Mouse (Mus musculus) testis, postnatal 14 days (tissue): ENCODE data around the gene Tbl1xr1.

ENCODE experiments used
- DNase-seq: peaks from one replicate; pipeline ENCODE4 v3.0.0; 2021; ENCODE audit warnings: low spot score

Tbl1xr1 gene

GRCm38 (mm10) chr3:22090431-22091265 lies 14.2 kb downstream of the Tbl1xr1 start:
- no peak for DNase-seq

- no peak for DNase-seq
These were observed 14.8 kb downstream of the Tbl1xr1 start for GRCm38 (mm10) chr3:22091266-22091550.

GRCm38 (mm10) chr3:22091681-22092080 lies 15.2 kb downstream of the Tbl1xr1 start:
- DNase-seq, result no peak

GRCm38 (mm10) chr3:22092784-22093183 lies 16.3 kb downstream of the Tbl1xr1 start:
- no peak for DNase-seq

GRCm38 (mm10) chr3:22103986-22104515 lies 27.6 kb downstream of the Tbl1xr1 start:
- no peak for DNase-seq

GRCm38 (mm10) chr3:22105471-22105870 lies 29.0 kb downstream of the Tbl1xr1 start:
- DNase-seq, result no peak

- DNase-seq, result no peak
These were observed 31.6 kb downstream of the Tbl1xr1 start for GRCm38 (mm10) chr3:22108013-22108412.

- no peak for DNase-seq
These were observed 33.2 kb downstream of the Tbl1xr1 start for GRCm38 (mm10) chr3:22109651-22110050.

- no peak for DNase-seq
These were observed 37.3 kb downstream of the Tbl1xr1 start for GRCm38 (mm10) chr3:22113773-22114172.

GRCm38 (mm10) chr3:22115221-22115620 lies 38.8 kb downstream of the Tbl1xr1 start:
- no peak for DNase-seq

GRCm38 (mm10) chr3:22115678-22116077 lies 39.2 kb downstream of the Tbl1xr1 start:
- DNase-seq, result no peak

- no peak for DNase-seq
These were observed 39.7 kb downstream of the Tbl1xr1 start for GRCm38 (mm10) chr3:22116188-22116587.

GRCm38 (mm10) chr3:22121741-22122140 lies 45.3 kb downstream of the Tbl1xr1 start:
- no peak for DNase-seq

GRCm38 (mm10) chr3:22123145-22123544 lies 46.7 kb downstream of the Tbl1xr1 start:
- DNase-seq, result no peak

- no peak for DNase-seq
These were observed 49.9 kb downstream of the Tbl1xr1 start for GRCm38 (mm10) chr3:22126251-22126826.

- no peak for DNase-seq
These were observed 54.8 kb downstream of the Tbl1xr1 start for GRCm38 (mm10) chr3:22131277-22131676.

- no peak for DNase-seq
These were observed 57.2 kb downstream of the Tbl1xr1 start for GRCm38 (mm10) chr3:22133626-22134025.

GRCm38 (mm10) chr3:22137793-22138579 lies 61.5 kb downstream of the Tbl1xr1 start:
- no peak for DNase-seq

- no peak for DNase-seq
These were observed 62.2 kb downstream of the Tbl1xr1 start for GRCm38 (mm10) chr3:22138580-22139099.

GRCm38 (mm10) chr3:22140111-22140658 lies 63.7 kb downstream of the Tbl1xr1 start:
- DNase-seq, result no peak

- no peak for DNase-seq
These were observed 65.7 kb downstream of the Tbl1xr1 start for GRCm38 (mm10) chr3:22141984-22142719.
